Mouse (Mus musculus): Measurements from ENCODE around the gene Olfr25.

Gene Olfr25

GRCm38 (mm10) chr9:38328760-38329159 is at the start of gene Olfr25:
TSS of gene Olfr25 (plus strand) at chr9:38329060.
- in situ Hi-C loops (cut with MboI, MseI) = no loop called here

- in situ Hi-C loops (cut with MboI, MseI) = no loop called here
These were observed 38.1 kb upstream of the Olfr25 start, which contains the start of gene Olfr896-ps1 for GRCm38 (mm10) chr9:38290807-38291206. TSS of gene Olfr896-ps1 (plus strand) at chr9:38291107.

GRCm38 (mm10) chr9:38348111-38348510 is 19.3 kb downstream of the Olfr25 start, which contains the start of gene Olfr898:
TSS of gene Olfr898 (plus strand) at chr9:38348411.
- in situ Hi-C loops (cut with MboI, MseI) = no loop called here

- in situ Hi-C loops (cut with MboI, MseI) = loop anchor here (10.0 kb wide), 1 partner anchor 1668 kb away; no protein-coding TSS in a partner anchor
These were observed 37.7 kb downstream of the Olfr25 start, which contains the start of gene Olfr250 for GRCm38 (mm10) chr9:38366596-38366995. TSS of gene Olfr250 (plus strand) at chr9:38366896.

- in situ Hi-C loops (cut with MboI, MseI) = no loop called here
These were observed 47.9 kb downstream of the Olfr25 start, which contains the start of gene Olfr251 for GRCm38 (mm10) chr9:38376786-38377185. TSS of gene Olfr251 (plus strand) at chr9:38377086.

Measured in T-helper 2 cell (primary cell).